Mouse (Mus musculus) CH12.LX (cell line): ENCODE results near the gene Prox1. TPM values are rescaled to one million over a fixed set of nuclear protein-coding genes. Genes with fewer than 3 reads are reported as not detected.

Experiments
- DNase-seq: peaks from one replicate; pipeline ENCODE4 v3.0.0-alpha.2; 2013; ENCODE audit errors: extremely low read depth
- H3K27ac ChIP-seq: 2 replicates; pipeline ENCODE4 v1.5.1; 2012; ENCODE audit warnings: low read depth, mild to moderate bottlenecking, control low read depth, moderate library complexity; ENCODE audit not compliant: insufficient read depth
- H3K27me3 ChIP-seq: replicated peaks from 2 replicates; pipeline ENCODE3; 2012; ENCODE audit warnings: inconsistent platforms
- H3K36me3 ChIP-seq, 2 experiments: replicated peaks in 1 of 2; 2 replicates each; pipeline versions ENCODE3 to v1.6.1; 2012; ENCODE audit warnings: inconsistent platforms in 1 of 2, low read length in 1 of 2, mild to moderate bottlenecking in 1 of 2, mixed read lengths in 1 of 2, moderate library complexity in 1 of 2; ENCODE audit not compliant: control insufficient read depth in 1 of 2, insufficient read depth in 1 of 2
- H3K4me1 ChIP-seq, 2 experiments: 2 replicates each; pipeline ENCODE4 v1.6.1; 2012; ENCODE audit warnings: inconsistent platforms in 1 of 2, moderate library complexity in 1 of 2; ENCODE audit not compliant: insufficient read depth in 2 of 2, control insufficient read depth in 1 of 2
- H3K4me2 ChIP-seq: 2 replicates; pipeline ENCODE4 v1.6.1; 2012; ENCODE audit warnings: low read depth, mild to moderate bottlenecking, control low read depth; ENCODE audit not compliant: poor library complexity, insufficient read depth, severe bottlenecking
- H3K4me3 ChIP-seq, 3 experiments: fragments of 150-350 bp in 1 of 3; sonication (generic) in 1 of 3; replicated peaks in 1 of 3; 2 replicates each; pipeline versions ENCODE3 to v1.5.1; 2011 to 2012; ENCODE audit warnings: low read depth in 2 of 3, low read length in 2 of 3, mild to moderate bottlenecking in 2 of 3, moderate library complexity in 2 of 3, control low read depth in 1 of 3, improper control_type of control experiment in 1 of 3, inconsistent platforms in 1 of 3, mixed read lengths in 1 of 3; ENCODE audit not compliant: poor library complexity in 1 of 3
- H3K79me2 ChIP-seq: replicated peaks from 2 replicates; pipeline ENCODE4 v1.6.1; 2012; ENCODE audit warnings: mild to moderate bottlenecking, moderate library complexity; ENCODE audit not compliant: control insufficient read depth, poor library complexity, insufficient read depth, severe bottlenecking; ENCODE audit errors: extremely low read depth
- H3K9ac ChIP-seq: 2 replicates; pipeline ENCODE4 v1.6.1; 2012; ENCODE audit warnings: low read depth, mild to moderate bottlenecking, control low read depth, moderate library complexity; ENCODE audit not compliant: insufficient read depth
- H3K9me3 ChIP-seq: replicated peaks from 2 replicates; pipeline ENCODE3; 2012; ENCODE audit warnings: low read length, inconsistent platforms, mixed read lengths
- CHD2 ChIP-seq: IDR thresholded peaks from 2 replicates; pipeline ENCODE4 v1.6.1; 2011; ENCODE audit warnings: low read length, improper control_type of control experiment
- CTCF ChIP-seq, 2 experiments: IDR thresholded peaks in 1 of 2; conservative IDR thresholded peaks in 1 of 2; 2 replicates each; pipeline ENCODE4 v1.5.1; 2011 to 2012; ENCODE audit warnings: low read depth in 2 of 2, low read length in 2 of 2, improper control_type of control experiment in 1 of 2, inconsistent platforms in 1 of 2, mild to moderate bottlenecking in 1 of 2, moderate library complexity in 1 of 2
- E2F4 ChIP-seq: IDR thresholded peaks from 2 replicates; pipeline ENCODE4 v1.6.1; 2011; ENCODE audit warnings: low read depth, low read length, improper control_type of control experiment; ENCODE audit not compliant: insufficient replicate concordance
- JUN ChIP-seq: IDR thresholded peaks from 2 replicates; pipeline ENCODE4 v1.6.1; 2011; ENCODE audit warnings: low read depth, mild to moderate bottlenecking, low read length, improper control_type of control experiment, moderate library complexity; ENCODE audit not compliant: insufficient read depth
- MAX ChIP-seq: IDR thresholded peaks from 2 replicates; pipeline ENCODE4 v1.6.1; 2011; ENCODE audit warnings: low read length, improper control_type of control experiment
- MEF2A ChIP-seq: IDR thresholded peaks from 2 replicates; pipeline ENCODE4 v1.6.1; 2014; ENCODE audit warnings: low read depth, mild to moderate bottlenecking, inconsistent platforms, low read length, improper control_type of control experiment, borderline replicate concordance
- NELFE ChIP-seq: IDR thresholded peaks from 2 replicates; pipeline ENCODE4 v1.6.1; 2011; ENCODE audit warnings: low read depth, low read length, improper control_type of control experiment
- NRF1 ChIP-seq: IDR thresholded peaks from 2 replicates; pipeline ENCODE4 v1.6.1; 2014; ENCODE audit warnings: low read depth, mild to moderate bottlenecking, inconsistent platforms, low read length, improper control_type of control experiment, moderate library complexity
- TBP ChIP-seq: conservative IDR thresholded peaks from 2 replicates; pipeline ENCODE4 v1.6.1; 2011; ENCODE audit warnings: low read depth, low read length, improper control_type of control experiment
- USF2 ChIP-seq: conservative IDR thresholded peaks from 2 replicates; pipeline ENCODE4 v1.6.1; 2011; ENCODE audit warnings: low read depth, low read length, improper control_type of control experiment
- dilution Hi-C: fragments of 300-500 bp; cut with MboI; formaldehyde crosslinking; loops from 2 replicates; pipeline ENCODE4 v1.14.3; 2020; ENCODE audit warnings: low sequenced_read_pairs; ENCODE audit not compliant: extremely low pct_unique_long_range_greater_than_20kb, extremely low pct_ligation_motif_present
- in situ Hi-C: fragments of 300-500 bp; cut with MboI; formaldehyde crosslinking; loops from 3 replicates; pipeline ENCODE4 v1.14.3; 2019; ENCODE audit warnings: low sequenced_read_pairs, low pct_ligation_motif_present, low pct_unique_long_range_greater_than_20kb, mixed read lengths
- polyA plus RNA-seq: library from polyadenylated mRNA; unstranded; fragments of >175 nt; gene quantifications from 2 replicates; pipeline ENCODE4 v1.2.1, GENCODE M21; 2012; ENCODE audit warnings: low read depth; ENCODE audit not compliant: insufficient read length
- total RNA-seq, 2 experiments: library from RNA; depleted of rRNA; stranded (reverse); fragments of 300-350 nt in 1 of 2; fragments of >200 nt in 1 of 2; gene quantifications; 2 replicates each; pipeline ENCODE4 v1.2.3; 2012 to 2014

Prox1 gene
- total and polyA plus RNA-seq, 3 experiments: 0.04 to 0.27 TPM; not detected in 1

DNA sequence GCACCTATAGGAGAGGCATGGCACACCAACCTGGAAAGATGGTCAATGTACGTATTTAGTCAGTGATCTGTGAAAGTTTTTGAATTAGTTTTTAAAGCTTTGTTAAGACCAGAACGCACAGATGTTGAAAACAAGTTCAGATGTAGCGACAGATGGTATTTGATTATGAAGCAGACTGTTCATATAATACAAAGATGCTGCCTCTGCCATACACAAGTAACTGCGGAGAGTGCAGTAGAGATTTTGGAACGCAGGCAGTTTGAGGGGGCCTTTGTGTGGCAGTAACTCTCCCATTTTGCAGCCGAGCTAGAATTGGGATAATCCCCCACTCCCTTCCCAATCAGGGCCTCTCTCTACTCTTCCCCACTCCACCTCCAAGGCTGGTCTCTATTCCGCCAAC is 78.4 kb downstream of the Prox1 start:
- no peaks in the 10 kb centered on the region for H3K9me3 ChIP-seq
- H3K9ac ChIP-seq: no peak overlapping the region
- no peaks in the 10 kb centered on the region for H3K4me1 ChIP-seq
- no peaks in the 10 kb centered on the region for H3K79me2 ChIP-seq
- in situ Hi-C loops: no loop called here
- no peak overlapping the region for H3K4me3 ChIP-seq
- H3K36me3 ChIP-seq: no peaks in the 10 kb centered on the region
- dilution Hi-C loops: no loop called here
- TF ChIP-seq NELFE: no peak
- TF ChIP-seq E2F4: no peak
- TF ChIP-seq CHD2: no peak
- no peak for TF ChIP-seq JUN
- no peak for TF ChIP-seq NRF1
- TF ChIP-seq, all 38 proteins: peak for 0
- no peak for DNase-seq
- Histone ChIP-seq H3K27me3 (peaks cover 35% of the 10 kb centered on the region), H3K27ac (no peak overlapping the region), H3K4me2 (no peak overlapping the region)

DNA sequence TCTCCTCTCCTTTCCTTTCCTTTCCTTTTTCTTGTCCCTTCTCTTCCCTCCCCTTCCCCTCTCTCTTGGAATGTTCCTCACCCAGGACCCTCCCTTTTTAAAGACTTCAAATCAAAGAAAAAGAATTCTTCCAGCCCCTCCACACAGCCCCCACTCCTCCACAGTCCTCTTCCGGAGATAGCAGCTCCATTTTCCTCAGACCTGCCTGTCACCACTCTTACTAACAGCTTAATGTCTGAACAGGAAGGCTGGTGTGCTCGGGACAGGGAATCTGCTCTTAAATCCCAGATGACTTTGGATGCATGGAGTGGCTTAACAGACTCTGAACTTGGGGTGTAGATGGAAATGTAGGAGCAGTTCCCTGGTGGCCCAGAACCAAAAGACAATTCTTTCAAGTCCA is 81.6 kb downstream of the Prox1 start:
- no peak overlapping the region for H3K9ac ChIP-seq
- no peak overlapping the region for H3K27ac ChIP-seq
- TF ChIP-seq MEF2A (no peak), CHD2 (no peak), USF2 (no peak), CTCF (conservative IDR thresholded peaks at IDR 0.05 in 1 of 2, IDR thresholded peaks at IDR 0.05 in 1 of 2; ENCODE audit: low read depth in 2 of 2, low read length in 2 of 2) (no peak), TBP (no peak)
- H3K4me2 ChIP-seq: no peak overlapping the region
- H3K79me2 ChIP-seq: no peaks in the 10 kb centered on the region
- no peaks in the 10 kb centered on the region for H3K36me3 ChIP-seq
- H3K9me3 ChIP-seq: no peaks in the 10 kb centered on the region
- dilution Hi-C loops (no loop called here), in situ Hi-C loops (no loop called here)
- DNase-seq: no peak
- no peaks in the 10 kb centered on the region for H3K4me1 ChIP-seq
- peaks cover 26% of the 10 kb centered on the region for H3K27me3 ChIP-seq
- H3K4me3 ChIP-seq: no peak overlapping the region

DNA sequence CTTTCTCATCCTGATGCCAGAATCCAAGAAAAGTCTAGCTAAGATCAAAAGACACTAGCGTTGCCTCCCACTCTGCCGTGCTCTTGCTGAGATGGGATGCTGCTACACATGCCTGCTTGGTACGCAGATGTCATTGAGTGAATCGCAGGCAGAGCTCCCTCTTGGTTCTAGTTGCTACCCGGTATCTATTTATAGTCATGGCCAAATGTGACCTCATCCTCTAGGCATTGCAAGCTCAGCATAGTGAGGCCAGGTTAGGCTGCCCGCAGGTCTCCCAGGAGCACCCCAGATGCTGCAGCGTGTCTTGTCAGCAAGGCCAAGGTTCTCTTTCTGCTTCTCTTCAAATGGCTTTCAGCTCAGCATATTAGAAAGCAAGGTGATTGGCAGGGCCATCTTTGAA is 84.8 kb downstream of the Prox1 start:
- Histone ChIP-seq H3K9me3 (no peaks in the 10 kb centered on the region), H3K27me3 (peaks cover 20% of the 10 kb centered on the region), H3K9ac (no peak overlapping the region), H3K79me2 (no peaks in the 10 kb centered on the region), H3K4me1 (no peaks in the 10 kb centered on the region), H3K27ac (no peak overlapping the region), H3K36me3 (no peaks in the 10 kb centered on the region), H3K4me2 (no peak overlapping the region), H3K4me3 (no peak overlapping the region)
- dilution Hi-C loops (no loop called here), in situ Hi-C loops (no loop called here)
- no peak for TF ChIP-seq MAX
- no peak for DNase-seq
